Mouse (Mus musculus) adrenal gland, adult 18-20 months (tissue): ENCODE data around the gene Camp. TPM values are rescaled to one million over a fixed set of nuclear protein-coding genes. Genes with fewer than 3 reads are reported as not detected.
A peak's percentile ranks its signal among the peaks of the same experiment; 100 is the strongest.

ENCODE experiments used
- DNase-seq, 2 experiments: peaks; one replicate each; pipeline ENCODE4 v3.0.0; 2021 to 2022; ENCODE audit warnings: low spot score in 2 of 2
- long read RNA-seq, 2 experiments: library from polyadenylated mRNA; stranded (forward); transcript quantifications; one replicate each; pipeline ENCODE4 v2.0.0; 2021
- total RNA-seq, 2 experiments: library from RNA; stranded (reverse); gene quantifications; 1 replicate in 1 of 2; 2 replicates in 1 of 2; pipeline ENCODE4 v1.2.3; 2021

Camp gene
- under 1 TPM in 1 of 2 experiments, not detected in 1; 0.70 TPM for total RNA-seq
- long read RNA-seq, experiment 1, result 0 reads
- long read RNA-seq, experiment 2, result 0 reads

- peak; percentile 42 to 48 for DNase-seq
Observed at GRCm38 (mm10) chr9:109849312-109849758, at the start of gene Camp. Gene Camp, minus strand, starts transcription at chr9:109849617.

DNA sequence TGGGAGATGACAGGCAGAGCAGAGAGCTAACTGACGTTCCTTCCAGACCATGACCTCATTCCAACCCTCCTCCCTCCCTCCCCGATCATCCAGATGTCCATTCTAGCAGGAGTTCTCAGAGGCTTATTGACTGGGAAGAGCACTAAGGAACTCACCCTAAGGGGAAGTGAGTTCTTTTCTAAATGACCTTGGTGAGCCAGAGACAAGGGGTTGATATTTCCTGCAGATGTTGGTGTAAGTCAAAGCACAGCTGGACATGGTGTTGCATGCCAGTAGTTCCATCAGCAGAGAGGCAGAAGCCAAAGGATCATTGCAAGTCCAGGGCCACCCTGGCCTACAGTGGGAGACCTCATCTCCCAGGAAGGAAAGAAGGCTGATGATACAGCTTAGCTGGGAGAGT lies 48.6 kb upstream of the Camp start:
- DNase-seq, result no peak

GRCm38 (mm10) chr9:109896253-109897150 lies 47.1 kb upstream of the Camp start:
- DNase-seq, result no peak

- DNase-seq, result no peak
Observed at GRCm38 (mm10) chr9:109895593-109895992, 46.2 kb upstream of the Camp start.

DNA sequence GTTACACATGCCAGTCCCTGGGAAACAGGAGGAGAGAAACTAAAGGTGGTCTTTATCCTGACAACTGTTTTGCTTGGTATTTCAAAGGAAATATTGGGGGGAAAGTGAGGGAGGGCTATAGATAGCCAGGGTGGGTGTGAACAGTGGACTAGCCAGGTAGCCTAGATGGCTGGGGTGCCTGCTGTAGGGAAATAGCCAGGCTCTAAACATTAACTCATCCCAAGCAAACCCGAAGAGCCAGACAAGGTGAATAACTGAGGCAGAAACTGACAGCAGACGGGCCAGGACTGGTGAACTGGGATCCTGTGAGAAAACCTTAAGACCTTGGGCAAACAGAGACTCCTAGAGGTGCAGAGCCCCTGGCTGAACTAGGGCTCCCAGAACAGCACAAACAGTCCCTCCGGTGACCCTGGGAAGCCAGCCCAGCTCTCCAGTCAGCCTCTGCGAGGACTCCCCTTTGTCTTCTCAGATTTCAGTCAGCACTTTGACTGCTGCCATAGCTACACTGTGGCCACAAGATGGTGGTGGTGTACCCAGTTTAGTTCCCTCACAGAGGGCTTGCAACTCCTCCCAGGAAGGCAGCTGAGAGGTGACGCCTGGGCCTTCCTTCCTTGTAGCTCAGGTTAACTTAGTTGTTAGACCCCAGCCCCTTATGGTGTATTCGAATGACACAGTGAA lies 45.1 kb upstream of the Camp start:
- peak; percentile 59 to 64 for DNase-seq

DNA sequence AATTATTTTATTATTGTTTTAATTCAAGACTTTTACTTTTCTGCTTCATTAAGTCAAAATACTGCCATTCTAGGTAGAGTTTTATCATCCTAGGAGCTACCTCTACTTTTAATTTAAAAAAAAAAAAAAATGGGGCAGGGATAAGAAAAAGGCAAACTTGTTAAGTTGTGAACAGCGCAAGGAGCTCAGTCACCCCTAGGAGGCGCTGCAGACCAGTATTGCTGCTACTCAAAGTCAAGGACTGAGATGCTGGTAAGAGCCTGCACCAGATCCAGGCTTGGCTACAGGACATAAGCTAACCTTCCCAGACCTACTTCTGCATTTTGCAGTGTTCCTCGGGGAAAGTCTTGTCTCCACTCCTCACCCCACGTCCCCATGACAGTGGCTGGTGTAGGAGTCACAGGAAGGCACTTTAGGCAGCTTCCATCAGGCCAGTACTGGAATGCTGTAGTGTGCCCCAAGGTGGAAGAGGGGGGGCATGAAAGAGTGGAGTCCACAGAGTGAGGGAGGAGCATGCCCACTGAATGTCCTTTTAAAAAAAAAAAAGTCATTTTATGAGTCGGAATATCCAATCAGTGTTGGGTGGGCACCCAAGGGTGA lies 43.3 kb upstream of the Camp start:
- DNase-seq, result peak; percentile 73 to 79

DNA sequence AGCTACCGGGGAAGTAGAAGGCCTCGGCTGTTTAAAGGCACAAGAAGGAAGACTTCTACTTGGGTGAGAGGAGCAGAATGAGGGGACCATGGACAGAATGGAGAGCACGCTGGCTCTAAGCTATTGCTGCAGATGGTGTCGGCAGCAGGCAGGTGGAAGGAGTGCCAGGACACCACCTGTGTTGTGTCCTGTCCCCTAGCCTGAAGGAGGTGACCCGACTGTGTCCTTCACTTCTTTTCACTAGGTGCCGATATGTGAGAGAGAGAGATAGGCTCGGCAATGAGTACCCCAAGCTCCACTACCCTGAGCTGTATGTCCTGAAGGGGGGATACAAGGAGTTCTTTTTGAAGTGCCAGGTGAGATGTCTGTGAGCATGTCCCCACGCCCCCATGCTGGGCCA lies 42.1 kb upstream of the Camp start:
- no peak for DNase-seq

DNA sequence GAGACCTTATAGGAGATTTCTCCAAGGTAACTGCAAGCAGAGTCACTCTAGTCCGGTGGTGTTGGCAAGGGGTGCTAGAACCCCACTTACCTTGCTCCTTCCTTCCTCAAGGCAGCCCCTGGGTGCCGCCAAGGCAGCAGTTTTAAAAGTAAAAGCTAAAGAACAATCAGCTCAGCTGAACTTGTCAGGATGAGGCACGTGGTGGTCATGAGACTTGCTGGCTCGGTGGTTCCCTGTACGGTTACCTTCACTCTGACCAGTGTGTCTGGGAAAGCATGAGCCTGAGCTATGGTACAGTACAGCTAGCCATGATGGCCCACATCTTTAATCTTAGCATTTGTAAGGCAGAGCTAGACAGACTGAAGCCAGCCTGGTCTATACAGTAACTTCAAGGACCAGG lies 37.9 kb upstream of the Camp start:
- no peak for DNase-seq

DNA sequence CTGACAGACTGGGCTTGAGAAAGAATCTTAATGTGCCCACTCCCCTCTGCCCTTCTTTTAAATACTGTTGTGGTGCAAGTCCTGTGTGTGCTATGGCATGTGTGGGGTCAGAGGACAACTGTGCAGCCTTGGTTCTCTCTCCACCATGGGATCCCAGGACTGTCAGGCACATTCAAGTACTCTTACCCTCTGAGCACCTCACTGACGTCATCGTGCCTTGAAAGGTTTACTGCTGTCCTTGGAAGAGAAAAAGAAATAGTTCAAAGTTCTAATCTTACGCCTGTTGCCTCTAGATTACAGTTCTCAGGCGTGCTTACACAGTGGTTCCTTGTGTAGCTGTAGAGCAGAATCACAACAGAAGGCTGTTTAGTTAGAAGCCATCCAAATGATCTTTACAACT lies 36.8 kb upstream of the Camp start:
- no peak for DNase-seq

- no peak for DNase-seq
Observed at GRCm38 (mm10) chr9:109879305-109879704, 29.9 kb upstream of the Camp start.

DNA sequence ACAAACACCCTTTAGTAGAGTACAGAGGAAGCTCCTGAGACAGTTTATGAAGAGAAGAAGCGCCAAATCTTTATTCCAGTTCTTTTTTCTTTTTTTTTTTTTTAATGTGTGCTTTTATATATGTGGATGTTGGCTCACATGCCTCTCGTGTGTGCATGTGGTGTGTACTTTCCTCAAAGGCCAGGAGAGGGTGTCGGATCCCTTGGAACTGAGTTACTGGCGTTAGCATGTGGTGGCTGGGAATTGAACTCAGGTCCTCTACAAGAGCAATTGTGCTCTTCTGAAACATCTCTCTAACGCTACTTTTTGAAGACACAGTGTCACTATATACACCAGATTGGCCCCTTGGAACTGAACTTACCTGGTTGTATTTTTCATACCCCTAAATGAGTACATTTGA lies 28.2 kb upstream of the Camp start:
- no peak for DNase-seq

- peak in 1 of 2 experiments; percentile 43 for DNase-seq
Observed at GRCm38 (mm10) chr9:109876756-109877155, 27.3 kb upstream of the Camp start.

DNA sequence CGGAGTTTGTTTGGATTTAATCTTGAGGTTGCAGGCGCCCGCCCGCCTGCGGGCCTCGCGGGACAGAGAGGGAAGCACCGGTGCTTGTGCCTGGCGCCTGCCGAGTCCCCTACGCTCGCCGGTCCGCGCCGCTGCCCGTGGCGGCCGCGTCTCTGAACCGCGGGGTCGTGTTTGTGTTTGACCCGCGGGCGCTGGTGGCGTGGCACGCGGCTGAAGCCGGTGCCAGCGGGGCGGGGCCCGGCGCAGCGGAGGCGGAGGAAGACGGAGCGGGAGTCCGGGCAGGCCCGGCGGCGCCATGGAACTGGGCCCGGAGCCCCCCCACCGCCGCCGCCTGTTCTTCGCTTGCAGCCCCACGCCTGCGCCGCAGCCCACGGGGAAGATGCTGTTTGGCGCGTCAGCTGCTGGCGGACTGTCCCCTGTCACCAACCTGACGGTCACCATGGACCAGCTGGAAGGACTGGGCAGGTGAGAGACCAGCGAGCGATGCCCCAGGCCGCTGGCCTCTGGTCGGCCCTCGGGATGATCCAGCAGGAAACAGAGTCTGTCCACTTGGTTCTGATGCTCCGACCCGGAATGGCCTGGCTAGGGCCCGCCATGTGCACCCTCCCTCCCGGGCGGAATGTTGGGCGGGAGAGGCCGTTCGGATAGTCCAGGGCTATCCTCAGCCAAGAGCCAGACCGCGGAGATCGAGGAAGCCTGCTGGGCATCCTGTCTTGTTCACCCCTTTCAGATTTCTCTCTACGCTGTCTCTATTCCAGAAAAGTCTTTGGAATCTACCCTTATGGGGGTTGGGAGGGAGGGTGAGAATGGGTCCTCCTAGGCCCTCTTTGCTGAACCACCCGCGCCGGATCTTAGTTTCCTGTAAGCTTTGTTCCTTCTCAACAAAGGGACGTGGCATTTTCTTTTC lies 26.5 kb upstream of the Camp start:
- DNase-seq, result peak; percentile 66 to 71

DNA sequence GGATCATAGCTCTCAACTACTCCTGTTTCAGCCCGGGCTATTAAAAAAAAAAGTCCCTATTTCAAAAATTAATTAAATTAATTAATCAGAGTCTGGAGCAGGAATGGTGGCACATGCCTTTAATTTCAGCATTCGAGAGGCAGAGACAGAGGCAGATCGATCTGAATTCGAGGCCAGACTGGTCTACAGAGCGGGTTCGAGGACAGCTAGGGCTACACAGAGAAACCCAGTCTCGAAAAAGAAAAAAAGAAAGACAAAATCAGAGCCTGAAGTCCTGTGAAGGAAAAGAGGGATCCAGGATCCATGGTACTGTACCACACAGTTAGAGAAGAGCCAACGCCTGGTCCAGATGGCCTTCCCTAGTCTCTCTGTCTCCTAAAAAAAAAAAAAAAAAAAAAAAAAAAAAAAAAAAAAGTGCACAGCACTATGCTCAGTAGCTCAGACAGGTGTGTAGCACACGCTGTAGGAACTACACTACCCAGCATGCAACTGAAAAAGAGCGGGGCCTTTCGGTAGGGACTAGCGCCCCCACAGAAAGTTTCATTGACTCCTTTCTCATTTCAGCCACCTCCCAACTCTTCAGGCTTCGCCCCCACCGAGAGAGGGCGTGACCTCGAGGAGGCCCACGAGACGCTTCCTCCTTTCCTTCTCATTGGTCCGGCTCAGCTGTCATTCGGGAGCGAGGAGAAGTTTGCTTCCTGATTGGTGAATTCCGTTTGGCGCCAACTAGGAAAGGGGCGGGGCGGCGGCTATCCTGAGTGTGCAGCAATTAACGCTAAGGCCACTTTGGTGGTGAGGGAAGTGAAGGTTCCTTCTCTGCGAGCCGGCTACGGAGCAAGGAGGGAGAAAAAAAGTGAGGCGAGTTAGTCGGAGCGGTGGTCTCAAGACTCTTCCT lies 25.6 kb upstream of the Camp start, which contains the start of gene Cdc25a:
TSS of gene Cdc25a (plus strand) at position 783 of the 895 bp plus-strand sequence.
- DNase-seq, result peak; percentile 93 to 94

GRCm38 (mm10) chr9:109870983-109871572 lies 21.7 kb upstream of the Camp start:
- no peak for DNase-seq

DNA sequence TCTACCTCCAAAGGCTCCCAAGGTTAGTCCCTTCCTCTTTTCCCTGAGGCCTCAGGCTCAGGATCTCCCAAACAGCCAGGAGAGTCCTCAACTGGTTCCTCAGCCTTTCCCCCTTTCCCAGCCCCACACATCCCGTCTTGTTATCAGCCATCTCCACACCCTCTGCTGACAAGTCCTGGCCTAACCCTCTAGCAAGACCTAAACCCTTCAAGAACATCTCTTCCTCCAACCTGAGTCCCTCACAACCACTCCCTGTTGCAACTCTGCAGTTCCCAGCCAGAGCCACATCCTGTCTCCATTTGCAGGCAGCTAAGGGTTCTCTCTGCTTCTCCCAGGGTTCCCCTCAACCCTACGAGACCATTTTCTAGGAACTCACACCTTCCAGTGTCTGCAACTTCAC lies 16.8 kb upstream of the Camp start:
- DNase-seq, result no peak

GRCm38 (mm10) chr9:109863085-109863484 lies 13.7 kb upstream of the Camp start:
- DNase-seq, result no peak

GRCm38 (mm10) chr9:109862397-109863044 lies 13.1 kb upstream of the Camp start:
- DNase-seq, result peak; percentile 85 to 87

DNA sequence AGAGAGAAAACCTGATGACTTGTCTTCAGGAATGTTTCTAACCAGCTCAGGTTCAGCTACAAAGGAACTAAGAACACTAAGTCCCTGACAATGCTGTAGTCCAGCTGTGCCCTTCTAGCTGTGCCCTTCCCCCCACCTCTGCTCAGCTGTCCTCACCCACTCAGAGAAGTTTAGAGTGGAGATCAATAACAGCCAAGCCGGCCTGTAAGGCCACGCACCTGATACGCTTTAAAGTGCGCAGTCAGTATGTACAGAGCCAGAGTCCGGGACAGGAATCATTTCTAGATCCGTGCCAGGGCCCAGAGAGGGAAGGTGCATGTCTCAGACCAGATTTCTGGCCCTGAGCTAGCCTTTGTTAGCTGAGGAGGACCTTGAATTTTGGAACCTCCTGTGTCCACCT lies 6.5 kb upstream of the Camp start:
- no peak for DNase-seq
